Mouse (Mus musculus) frontal cortex, postnatal 25 days (tissue): ENCODE results near the gene Col28a1.
A peak's percentile ranks its signal among the peaks of the same experiment; 100 is the strongest.

Experiments
- DNase-seq, 2 experiments: peaks; one replicate each; pipeline ENCODE4 v3.0.0; 2022; ENCODE audit warnings: low spot score in 2 of 2

Gene Col28a1

GRCm38 (mm10) chr6:8119116-8119515, 73.3 kb downstream of the Col28a1 start:
- DNase-seq: no peak

DNA sequence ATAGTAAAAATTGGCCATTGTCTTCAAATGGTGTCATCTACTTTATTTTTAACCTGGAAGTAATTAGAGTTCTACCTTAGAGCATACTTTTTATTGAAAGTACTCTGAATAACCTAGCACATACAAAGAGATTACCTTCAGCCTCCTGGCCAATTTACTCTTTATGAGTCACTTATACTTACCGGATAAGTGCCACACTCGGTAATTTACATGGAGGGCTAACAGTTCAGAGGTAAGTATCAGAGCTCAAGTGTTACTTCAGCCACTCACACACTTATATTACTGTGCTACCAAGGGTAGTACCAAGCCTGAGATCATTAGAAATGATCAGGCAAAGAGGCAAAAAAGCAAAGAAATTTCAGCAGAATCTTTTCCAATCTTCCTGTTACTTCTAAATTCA, 73.8 kb downstream of the Col28a1 start:
- no peak for DNase-seq

DNA sequence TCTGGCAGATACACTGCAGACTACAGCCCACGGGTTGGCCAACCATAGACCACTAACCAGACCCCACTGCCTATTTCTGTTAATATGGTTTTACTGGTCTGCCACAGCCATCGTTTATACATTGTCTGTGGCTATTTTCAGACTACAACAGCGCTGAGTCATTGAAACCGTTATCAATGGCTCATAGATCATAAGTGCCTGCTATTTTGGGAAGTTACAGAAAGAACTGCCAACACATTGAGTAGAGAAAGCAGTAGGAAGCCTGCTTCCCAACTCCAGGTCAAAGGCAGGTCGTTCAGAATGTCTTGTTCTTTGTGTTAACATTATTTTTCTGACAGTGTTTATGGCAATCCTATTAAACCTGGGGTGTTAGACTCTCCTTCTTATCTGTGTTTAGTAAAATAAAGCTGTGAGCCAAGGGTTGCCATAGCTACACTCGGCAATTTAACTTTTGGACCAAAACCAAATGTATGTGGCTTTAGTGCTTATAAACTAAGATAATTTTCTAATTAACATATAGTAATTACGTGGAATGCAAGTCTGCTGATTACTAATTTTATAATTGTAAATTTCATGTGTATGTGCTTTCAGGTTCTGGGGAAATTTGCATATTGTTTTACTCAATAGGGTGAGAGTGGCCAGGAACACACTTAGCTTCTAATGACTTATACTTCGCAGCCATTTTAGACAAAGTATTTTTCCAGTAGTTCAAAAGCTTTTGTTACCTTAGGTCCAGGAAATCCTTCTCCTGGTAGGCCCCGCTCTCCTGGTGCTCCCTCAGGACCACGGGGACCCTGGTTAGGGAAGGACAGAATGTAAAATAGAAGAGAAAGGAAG, 86.3 kb downstream of the Col28a1 start:
- no peak for DNase-seq

DNA sequence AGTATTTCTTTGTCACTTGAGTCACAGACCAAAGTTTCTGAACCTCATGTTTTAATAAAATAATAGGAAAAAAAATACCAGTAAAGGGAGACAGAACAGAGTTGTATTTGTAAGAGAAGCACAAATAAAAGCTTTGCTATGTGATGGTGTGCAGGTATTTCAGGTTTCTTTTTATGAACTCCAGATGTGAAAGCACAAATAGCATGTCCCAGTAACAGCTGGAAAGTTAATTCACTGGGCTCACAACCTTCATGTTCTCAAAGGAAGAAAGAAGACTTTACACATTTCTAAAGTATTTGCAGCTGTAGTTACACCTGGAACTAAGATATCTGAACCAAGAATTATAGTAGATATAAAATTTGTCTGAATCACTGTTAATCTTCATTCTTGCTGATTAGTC, 91.2 kb downstream of the Col28a1 start:
- no peak for DNase-seq

DNA sequence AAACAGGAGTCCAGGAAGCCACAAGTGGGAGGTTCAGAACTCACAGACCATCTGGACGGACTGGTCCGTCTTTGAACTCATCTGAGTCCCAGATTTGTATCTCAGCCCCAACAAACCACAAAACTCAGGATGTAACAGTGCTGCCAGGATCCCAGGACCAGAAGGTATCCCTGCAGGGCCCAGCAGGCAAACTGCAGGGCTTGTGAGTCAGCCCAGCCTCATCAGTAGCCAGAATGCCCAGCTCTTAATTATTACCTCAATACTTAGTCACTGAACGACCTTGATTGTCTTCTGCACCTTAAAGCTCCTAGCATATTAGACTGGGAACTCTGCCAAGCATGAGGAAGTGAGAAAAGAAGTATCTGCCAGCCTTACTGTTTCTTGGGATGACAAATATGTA, 96.6 kb downstream of the Col28a1 start:
- no peak for DNase-seq

DNA sequence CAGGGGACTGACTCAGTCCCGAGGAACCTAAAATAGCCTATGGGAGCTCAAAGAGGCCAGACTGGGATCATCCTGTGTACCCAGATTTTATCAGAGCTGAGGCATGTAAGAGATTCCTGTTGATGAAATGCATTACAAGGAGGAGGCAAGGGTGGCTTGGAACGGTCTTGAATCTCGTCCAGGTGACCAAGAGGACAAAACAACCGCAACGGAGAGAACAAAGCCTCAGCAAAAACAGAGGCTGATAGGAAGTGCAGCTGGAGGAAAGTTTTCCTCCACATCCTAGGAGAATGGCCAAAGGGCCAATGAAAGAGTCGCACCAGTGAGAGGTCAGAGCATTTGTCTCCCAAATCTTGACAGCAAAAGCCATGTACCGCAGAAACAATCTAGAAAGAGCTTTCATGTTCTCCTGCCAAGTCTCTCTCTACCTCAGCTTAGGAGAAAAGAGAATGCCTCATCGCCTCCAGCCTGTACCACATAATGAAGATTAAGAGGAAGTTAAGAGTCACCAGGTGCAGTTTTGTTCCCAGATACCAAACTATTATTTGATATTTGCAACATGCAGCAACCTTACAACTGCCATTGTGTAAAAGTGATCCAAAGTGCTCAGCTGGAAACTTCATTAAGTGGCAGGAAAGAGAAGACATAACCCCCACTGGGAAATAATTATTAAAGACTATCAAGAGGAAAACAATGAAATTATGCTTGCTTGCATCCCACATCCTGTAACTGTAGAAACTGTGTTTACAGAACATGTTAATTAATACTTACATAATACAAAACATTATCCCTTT, 98.1 kb downstream of the Col28a1 start:
- DNase-seq: no peak

DNA sequence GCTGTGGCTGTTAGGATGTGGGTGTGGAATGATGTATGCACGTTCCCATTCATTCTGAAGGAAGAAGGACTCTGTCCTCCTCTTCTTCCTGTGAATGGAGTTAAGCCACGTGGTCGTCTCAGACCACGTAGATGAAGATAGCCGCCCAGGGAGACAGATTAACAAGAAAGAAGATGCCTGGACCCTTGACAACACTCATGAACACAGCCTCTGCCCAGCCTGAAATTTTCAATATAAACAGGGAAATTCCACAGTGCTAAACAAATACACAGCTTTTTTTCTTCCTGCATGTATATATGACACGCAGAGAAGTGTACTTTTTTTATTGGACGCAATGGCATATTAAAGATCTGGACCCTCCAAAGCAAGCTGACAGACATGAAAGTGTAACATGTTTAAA, 98.9 kb downstream of the Col28a1 start:
- no peak for DNase-seq

- no peak for DNase-seq
Measured at GRCm38 (mm10) chr6:8086847-8087246, 105.6 kb downstream of the Col28a1 start.

DNA sequence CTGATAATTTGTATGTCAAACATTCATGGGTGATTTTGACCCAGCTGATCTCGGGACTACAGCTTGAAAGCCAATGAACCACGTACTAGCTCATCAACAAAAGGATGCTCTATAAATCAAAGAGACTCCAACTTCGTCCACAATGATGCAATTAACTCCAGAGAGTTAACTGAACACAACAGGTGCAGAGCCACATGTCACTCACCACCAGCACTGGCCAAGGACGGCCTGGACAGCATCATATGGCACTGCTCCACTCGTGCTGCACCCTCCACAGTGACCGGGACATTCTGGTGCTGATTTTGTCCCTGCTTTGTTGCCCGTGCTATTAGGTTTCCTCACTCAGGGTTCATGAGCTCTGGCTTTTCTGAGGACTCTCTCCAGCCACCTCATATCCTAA, 107.6 kb downstream of the Col28a1 start:
- no peak for DNase-seq

DNA sequence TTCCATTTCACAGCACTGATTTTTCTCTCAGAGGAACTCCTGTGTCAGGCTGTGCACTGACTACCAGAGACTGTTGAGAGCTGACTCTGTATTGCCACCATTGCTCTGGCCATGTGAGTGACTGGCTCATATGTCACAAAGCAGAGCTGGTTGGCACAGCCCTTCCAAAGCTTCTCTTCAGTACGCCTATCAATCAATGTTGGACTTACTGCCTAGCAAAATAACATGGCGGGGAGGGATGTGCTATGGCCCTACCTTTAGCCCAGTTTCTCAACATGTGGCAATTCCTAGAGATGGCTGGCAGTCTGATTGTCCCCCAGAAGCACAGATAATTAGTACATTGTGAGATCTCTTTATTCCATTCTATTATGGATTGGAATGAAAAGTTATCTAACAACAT, 109.2 kb downstream of the Col28a1 start:
- DNase-seq: no peak

DNA sequence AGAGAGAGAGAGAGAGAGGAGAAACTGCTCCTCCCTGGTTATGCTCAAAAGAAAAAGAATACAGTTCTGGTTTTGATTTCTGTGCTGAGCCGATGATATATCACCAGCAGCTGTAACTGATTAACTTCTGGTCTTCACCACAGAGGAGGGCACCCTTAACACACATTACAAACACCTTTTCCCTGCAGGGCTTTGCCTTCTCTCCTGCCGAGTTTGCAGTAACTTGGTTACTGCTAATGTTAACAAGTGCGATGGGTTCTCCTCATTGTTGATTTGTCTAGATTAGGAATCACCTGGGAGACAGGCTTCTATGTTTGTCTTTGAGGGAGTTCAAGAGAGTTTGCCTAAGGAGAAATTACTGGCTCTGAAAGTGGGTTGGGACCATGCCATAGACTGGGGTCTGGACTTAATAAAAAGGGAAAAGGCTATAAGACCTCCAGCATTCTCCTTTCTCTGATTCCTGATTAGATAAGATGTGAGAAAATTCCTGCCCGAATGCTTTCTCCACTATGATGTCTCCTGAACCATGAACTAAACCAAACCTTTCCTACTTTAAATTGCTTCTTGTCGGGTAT, 114.8 kb downstream of the Col28a1 start:
- no peak for DNase-seq

DNA sequence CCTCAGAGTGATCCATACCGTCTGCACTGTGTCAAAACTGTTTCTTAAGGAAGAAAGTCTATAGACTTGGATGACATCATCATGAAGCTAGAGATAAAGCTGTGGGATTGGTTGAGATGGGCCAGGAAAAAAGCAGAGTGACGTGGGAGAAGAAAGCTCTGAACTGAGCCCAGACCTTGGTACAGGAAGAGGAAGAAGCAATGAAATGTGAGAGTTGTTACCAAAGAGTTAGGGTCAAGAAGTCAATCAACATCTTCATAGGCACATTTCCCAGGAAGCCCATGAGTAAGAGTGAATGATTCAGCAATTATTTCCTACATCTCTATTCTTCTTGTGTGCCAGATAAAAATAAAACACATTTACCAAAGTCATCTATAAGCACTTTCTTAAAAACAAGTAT, 117.5 kb downstream of the Col28a1 start:
- no peak for DNase-seq

GRCm38 (mm10) chr6:8068979-8069378, 123.4 kb downstream of the Col28a1 start:
- no peak for DNase-seq

DNA sequence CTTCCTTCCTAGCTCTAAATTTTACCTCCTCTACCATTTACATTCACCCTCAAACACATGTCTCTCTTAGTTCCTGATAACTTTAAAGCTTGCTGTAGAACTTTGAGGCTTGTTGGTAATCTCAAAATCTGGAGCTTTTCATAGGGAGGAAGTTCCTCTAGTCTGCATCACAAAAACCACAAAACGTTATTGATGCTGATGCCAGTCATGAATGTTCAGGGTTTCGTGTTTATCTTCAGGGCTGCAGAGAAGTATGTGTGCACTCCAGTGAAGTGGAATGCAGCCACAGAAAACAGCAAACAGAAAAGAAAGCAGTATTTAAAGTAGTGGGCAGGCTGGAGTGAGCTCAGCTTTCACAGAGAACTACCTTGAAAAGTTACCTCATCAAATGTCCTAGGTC, 124.0 kb downstream of the Col28a1 start:
- DNase-seq: no peak

DNA sequence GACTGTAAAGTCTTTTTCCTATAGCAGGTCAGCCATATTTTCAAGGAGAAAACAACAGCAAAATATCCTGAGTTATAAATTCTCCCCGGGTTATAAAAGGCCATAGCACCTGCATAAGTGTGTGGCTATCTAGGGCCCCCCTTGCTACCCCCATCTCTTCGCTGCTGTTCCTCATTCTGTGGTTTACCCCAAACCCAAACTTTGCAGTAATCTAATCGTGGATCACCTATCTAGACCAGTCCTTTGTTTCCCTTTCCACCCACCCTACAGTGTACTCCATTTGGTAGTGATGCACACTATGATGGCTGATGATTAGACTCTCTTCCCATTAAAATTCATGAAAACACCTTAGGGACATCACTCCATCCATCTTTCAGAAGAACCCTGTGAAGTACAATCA, 125.3 kb downstream of the Col28a1 start:
- DNase-seq: no peak

- DNase-seq: peak in 1 of 2 experiments; percentile 10
Measured at GRCm38 (mm10) chr6:8066208-8066607, 126.2 kb downstream of the Col28a1 start.

DNA sequence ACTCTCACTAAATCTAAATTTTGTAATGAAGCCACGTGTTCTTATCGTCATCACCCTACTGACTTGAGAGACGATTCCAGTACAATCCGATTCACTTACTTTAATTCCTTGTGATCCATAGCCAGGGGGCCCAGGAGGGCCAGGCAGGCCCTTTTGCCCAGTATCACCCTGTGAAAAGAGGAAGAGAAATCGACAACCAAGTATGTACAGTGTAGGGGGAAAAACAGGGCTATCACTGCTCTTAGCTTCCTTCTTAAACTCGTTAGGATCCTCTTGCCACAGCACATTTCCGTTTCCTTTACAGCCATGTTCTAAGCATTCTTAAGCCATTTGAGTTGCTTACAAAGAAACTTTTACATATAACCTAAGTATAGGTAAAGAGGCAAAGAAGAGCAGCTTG, 133.2 kb downstream of the Col28a1 start:
- no peak for DNase-seq

DNA sequence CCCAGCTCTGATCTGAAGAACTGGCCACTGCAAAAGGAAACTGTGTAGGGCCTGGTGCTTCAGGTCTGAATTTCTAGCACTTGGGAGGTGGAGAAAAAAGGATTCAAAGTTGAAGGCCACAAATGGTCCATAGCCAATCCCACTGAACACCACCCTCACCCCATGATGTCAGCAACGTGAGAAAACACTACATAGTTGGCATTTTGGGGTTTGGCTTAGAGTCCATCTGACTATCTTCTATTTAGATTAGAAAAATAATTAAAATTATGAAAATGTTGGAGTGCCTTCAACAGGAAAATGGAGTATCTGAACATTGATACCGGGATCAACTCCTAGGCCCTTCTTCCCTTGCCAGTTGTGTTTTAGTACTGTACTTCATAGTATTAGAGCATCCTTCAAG, 144.2 kb downstream of the Col28a1 start:
- DNase-seq: no peak

DNA sequence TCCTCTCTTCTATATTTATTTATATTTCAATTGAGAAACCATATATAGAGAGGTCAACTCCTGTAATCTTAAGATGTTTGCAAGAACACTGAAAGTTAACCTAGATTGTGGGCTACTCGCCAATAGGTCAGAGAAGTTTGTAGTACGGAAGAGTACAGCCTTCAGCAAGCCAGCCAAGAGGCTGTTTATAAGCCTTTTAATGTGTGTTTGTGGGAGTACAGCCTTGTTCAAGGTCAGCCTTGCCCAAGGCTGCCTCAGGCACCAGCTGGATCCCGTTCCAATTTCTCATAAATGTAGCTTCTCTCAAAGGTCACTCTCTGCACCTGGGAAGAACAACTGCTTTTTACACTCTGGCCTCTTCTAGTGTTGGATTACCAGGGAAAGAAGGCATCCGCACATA, 146.0 kb downstream of the Col28a1 start:
- DNase-seq: no peak

DNA sequence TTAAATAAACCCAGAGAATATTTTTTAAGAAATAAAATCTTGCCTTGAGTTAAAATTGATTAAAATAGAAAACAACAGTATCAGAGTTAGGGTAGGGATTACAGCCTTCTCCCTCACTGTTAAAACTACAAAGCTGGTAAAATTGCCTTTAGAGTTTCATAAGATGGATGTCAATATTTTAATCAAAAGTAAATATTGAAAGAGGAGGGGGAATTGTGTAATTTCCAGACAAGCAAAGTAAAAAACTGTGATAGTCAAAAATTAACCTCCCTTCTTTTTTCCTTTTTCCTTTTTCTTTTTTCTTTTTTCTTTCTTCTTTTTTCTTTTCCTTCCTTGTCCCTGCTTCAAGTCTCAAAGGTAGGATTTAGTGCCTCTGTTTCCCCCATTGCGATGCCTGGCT, 146.6 kb downstream of the Col28a1 start:
- no peak for DNase-seq

GRCm38 (mm10) chr6:8028711-8029110, 163.7 kb downstream of the Col28a1 start:
- DNase-seq: no peak

DNA sequence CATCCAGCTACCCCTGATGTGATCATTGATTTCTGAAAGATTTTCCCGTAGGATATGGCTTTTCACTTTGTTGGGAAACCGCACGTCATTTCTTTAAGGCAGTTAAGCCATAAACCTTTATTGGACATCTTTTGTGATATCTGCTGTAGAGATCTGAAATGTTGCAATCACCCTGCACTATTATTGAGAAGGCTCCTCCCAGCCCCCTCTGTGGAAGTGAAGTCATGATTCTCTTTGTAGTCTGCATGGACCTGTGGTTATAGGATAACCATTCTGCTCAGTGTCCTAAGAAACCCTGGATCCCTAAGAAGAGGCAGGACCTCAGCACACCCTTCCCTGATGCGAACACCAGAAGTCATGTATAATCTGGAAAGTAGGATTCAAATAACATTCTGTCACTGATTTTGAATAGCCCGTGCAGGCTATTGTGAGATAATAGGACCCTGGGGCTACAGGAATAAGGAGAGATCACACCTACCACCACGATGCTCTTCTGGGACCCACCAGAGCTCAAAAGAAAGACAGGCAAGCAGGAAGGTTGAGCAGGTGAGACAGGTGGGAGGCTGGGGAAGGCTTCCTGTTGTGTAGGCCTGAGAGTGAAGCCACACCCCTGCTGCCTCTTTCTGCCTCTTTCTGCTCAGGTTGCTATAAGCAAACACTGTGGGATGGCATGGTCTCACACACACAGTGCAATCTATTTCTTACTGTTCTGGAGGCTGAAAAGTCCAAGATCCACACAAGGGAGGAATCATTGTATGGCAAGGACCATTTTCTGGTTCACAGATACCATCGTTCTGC, 166.9 kb downstream of the Col28a1 start:
- no peak for DNase-seq
